Mouse (Mus musculus) neural tube, embryonic 13.5 days (tissue): ENCODE measurements at regions not wholly inside any gene's neighbourhood (a gene's known extent, or its start where the extent isn't known, plus 50 kb on each side); places are given as distances from the start of the nearest gene placed in this dataset.
A peak's percentile ranks its signal among the peaks of the same experiment; 100 is the strongest.
"Not testable (repeated sequence)": the region's sequence is repeated elsewhere in the genome, so short reads cannot be mapped to it uniquely, and the experiment has no call there.

ENCODE experiments used
- ATAC-seq: fragments of 200-750 bp; cut with Nextera tagmentation; 2 replicates; pipeline ENCODE4 v1.8.0; 2017; ENCODE audit warnings: low read depth, mild to moderate bottlenecking, moderate TSS enrichment, moderate library complexity
- H3K27ac ChIP-seq: fragments of 300-500 bp; sonication (generic); replicated peaks from 2 replicates; pipeline ENCODE4 v1.5.1; 2015; ENCODE audit warnings: moderate library complexity, mild to moderate bottlenecking, inconsistent platforms
- H3K27me3 ChIP-seq: fragments of 300-500 bp; sonication (generic); 2 replicates; pipeline ENCODE4 v1.6.1; 2015; ENCODE audit warnings: mild to moderate bottlenecking, inconsistent platforms
- H3K36me3 ChIP-seq: fragments of 300-500 bp; sonication (generic); 2 replicates; pipeline ENCODE4 v1.6.1; 2015; ENCODE audit warnings: mild to moderate bottlenecking, inconsistent platforms
- H3K4me1 ChIP-seq: fragments of 300-500 bp; sonication (generic); replicated peaks from 2 replicates; pipeline ENCODE4 v1.6.1; 2015; ENCODE audit warnings: inconsistent platforms
- H3K4me2 ChIP-seq: fragments of 300-500 bp; sonication (generic); 2 replicates; pipeline ENCODE4 v1.6.1; 2015; ENCODE audit warnings: inconsistent platforms, mild to moderate bottlenecking, moderate library complexity
- H3K4me3 ChIP-seq: fragments of 300-500 bp; sonication (generic); 2 replicates; pipeline ENCODE4 v1.5.1; 2015; ENCODE audit warnings: mild to moderate bottlenecking, inconsistent platforms
- H3K9ac ChIP-seq: fragments of 300-500 bp; sonication (generic); 2 replicates; pipeline ENCODE4 v1.6.1; 2015; ENCODE audit warnings: moderate library complexity, mild to moderate bottlenecking, inconsistent platforms
- H3K9me3 ChIP-seq: fragments of 300-500 bp; sonication (generic); 2 replicates; pipeline ENCODE4 v1.6.1; 2016; ENCODE audit warnings: inconsistent platforms
- WGBS: fragments of 180-500 bp; shearing (Covaris S2); methylation state at CpG from one replicate; pipeline ENCODE4 v1.1.7; 2015; 5-methylcytosine and 5-hydroxymethylcytosine counted together

GRCm38 (mm10) chr13:65375273-65375672 is 96.7 kb downstream of the Zfp369 start:
- ATAC-seq, H3K4me2 ChIP-seq, H3K27me3 ChIP-seq, H3K4me3 ChIP-seq, H3K4me1 ChIP-seq, H3K27ac ChIP-seq, H3K9me3 ChIP-seq, H3K36me3 ChIP-seq, H3K9ac ChIP-seq: not testable (repeated sequence)
- WGBS = 83% methylated on average over 1 of the region's 2 CpGs

GRCm38 (mm10) chr13:65379411-65379810 is 100.8 kb downstream of the Zfp369 start:
- not testable (repeated sequence) for H3K27ac ChIP-seq

GRCm38 (mm10) chr13:65414990-65415389 is 97.5 kb upstream of the Gm10139 start:
- H3K27me3 ChIP-seq, ATAC-seq, H3K9ac ChIP-seq, H3K27ac ChIP-seq, H3K9me3 ChIP-seq, H3K4me1 ChIP-seq, H3K4me3 ChIP-seq, H3K4me2 ChIP-seq, H3K36me3 ChIP-seq: not testable (repeated sequence)
- WGBS = 70% methylated on average over 4 of the region's 4 CpGs

More at GRCm38 (mm10) chr13:65379411-65379810, 100.8 kb downstream of the Zfp369 start:
- not testable (repeated sequence) for ATAC-seq, H3K4me3 ChIP-seq, H3K9ac ChIP-seq, H3K4me2 ChIP-seq, H3K4me1 ChIP-seq, H3K27me3 ChIP-seq, H3K36me3 ChIP-seq, H3K9me3 ChIP-seq
- WGBS = 57% methylated on average over 20 of the region's 21 CpGs

- H3K4me1 ChIP-seq, H3K36me3 ChIP-seq, H3K27me3 ChIP-seq, H3K9me3 ChIP-seq, H3K27ac ChIP-seq, H3K9ac ChIP-seq, ATAC-seq: not testable (repeated sequence)
- peak overlapping the region; percentile 42 for H3K4me2 ChIP-seq
- WGBS = 5% methylated on average over 27 of the region's 28 CpGs
- H3K4me3 ChIP-seq = peak overlapping the region; percentile 30
These were observed 92.3 kb upstream of the Gm10139 start for GRCm38 (mm10) chr13:65420201-65420600.
